Mouse (Mus musculus) lung, adult 2 months (tissue): ENCODE results near the gene Ltv1.

ENCODE experiments used
- CTCF ChIP-seq: fragments of 200-500 bp; IDR thresholded peaks from 2 replicates; pipeline ENCODE4 v1.5.1; 2011; ENCODE audit warnings: mild to moderate bottlenecking, low read length, control low read depth; ENCODE audit not compliant: insufficient read depth
- POLR2A ChIP-seq: fragments of 200-500 bp; IDR thresholded peaks from 2 replicates; pipeline ENCODE4 v1.6.1; 2011; ENCODE audit warnings: low read depth, mild to moderate bottlenecking, control low read depth, low read length, borderline replicate concordance; ENCODE audit errors: extremely low read depth

- TF ChIP-seq CTCF (no peak), POLR2A (no peak)
Measured at GRCm38 (mm10) chr10:13233941-13234340, 41.0 kb upstream of the Ltv1 start.
